Mouse (Mus musculus): ENCODE data around the gene Nek3.

The Nek3 gene

DNA sequence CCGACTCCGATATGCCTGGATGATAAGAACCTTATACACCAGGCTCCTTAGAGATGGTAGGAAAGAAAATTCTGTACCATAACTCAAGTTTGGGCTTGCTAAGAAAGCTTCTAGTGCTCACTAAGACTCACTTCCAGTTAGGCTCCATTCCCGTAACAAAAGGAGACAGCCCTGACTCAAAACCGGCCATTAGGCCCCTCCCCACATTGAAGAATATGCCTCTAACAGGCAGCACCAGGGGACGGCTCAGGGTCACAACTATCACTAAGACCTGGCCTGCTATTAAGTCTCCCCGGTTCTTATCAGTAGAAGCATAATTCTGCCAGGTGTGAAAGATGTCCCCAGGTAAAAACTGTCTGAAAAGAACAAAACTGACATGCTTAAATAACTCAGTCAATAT lies 20.4 kb downstream of the Nek3 start:
- no peak for DNase-seq (ENCODE audit: inconsistent age in 2 of 2, low spot score in 1 of 2)

DNA sequence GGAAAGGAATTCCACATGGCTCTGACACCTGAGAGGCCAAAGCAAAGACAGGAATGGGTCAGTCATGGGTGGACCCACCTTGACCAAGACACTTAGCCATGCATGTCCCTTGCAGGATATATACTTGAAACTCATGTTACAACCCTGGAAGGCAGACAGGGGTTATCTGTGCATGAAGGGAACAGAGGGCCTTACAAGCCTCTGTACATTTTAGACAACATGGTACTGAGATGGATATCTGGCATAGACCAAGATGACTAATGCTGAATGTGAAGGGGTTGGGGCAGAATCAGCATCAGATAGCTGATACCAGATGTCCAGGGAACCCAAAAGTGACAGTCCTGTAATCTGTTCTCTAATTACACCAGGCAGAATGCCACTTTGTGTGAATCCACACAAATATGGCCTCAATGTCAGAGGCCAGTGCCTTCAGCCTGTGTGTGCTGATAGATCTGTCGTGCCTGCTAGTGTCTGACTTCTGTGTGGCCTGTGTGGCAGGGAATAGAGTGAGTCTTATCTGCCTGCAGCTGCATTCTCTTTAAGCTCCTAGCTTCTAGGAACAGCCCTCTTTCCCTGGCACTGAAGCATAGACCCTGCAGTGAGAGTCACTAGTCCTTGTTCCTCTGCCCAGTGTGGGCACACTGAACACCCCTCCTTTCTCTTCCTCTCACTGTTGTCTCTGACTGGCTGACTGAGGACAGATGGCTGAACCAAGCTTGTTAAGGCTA lies 22.3 kb downstream of the Nek3 start:
- peak; percentile 18 to 64 for DNase-seq (ENCODE audit: inconsistent age in 2 of 2, low spot score in 1 of 2)

DNA sequence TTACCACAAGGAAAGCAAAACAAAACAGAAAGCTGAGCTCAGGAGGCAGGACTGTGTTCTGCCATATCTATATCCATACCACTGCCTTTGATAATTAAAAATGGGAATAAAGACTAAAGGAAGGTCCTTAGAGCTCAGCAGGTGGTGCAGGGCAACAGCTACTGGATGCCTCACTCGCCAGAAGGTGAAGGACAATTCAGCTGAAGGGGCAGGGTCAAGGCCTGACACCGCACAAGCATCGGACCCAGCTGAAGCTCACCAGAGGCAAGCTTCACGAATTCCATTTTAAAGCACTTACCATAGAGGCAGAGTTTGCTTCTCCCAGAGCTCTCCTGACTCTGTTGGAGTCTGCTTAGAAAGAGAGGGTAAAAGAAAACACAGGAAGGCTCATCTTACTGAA lies 23.6 kb downstream of the Nek3 start:
- peak; percentile 50 to 73 for DNase-seq (ENCODE audit: inconsistent age in 2 of 2, low spot score in 1 of 2)

DNA sequence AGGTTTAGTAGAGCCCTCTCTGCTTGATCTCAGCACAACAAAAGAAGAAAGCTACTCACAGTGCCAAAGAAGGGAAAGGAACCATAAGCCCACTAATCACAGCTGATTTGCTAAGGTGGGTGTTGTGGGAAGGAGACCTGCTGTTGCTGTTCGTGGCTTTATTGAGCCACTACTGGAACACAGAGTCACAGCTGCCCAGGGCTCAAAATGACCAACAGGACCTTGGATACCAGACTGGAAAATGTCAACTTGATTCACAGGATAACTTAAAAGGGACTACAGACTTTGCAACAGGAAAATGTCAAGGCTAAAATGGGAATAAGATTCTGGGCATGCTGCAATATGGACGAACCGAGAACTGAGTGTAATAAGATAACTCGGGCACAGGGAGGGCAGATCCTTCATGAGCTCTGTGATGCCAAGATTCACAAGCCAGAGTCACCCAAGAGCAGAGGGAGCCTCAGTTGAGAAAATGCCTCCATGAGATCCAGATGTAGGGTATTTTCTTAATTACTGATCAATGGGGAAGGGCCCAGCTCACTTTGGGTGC lies 24.3 kb downstream of the Nek3 start:
- peak; percentile 80 to 89 for DNase-seq (ENCODE audit: inconsistent age in 2 of 2, low spot score in 1 of 2)

DNA sequence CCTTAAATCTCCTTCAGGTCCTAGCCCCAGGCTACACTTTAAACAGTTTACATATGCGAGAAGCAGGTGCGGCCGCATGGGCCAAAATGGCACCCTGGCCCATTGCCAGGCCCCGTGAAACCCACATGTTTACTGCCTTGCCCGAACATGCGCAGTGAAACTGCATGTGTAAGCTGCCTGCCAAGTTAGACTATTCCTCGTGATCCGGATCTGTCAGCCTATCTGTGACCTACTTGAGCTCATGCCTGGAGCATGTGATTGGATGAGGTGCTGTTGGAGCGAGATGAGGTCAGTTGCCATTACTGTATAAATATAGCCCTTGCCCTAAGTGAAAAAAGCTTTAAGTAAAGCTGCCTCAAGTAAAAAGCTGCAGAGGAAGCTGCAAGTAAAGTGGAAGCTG lies 29.8 kb downstream of the Nek3 start:
- peak in 1 of 2 experiments; percentile 44 for DNase-seq (ENCODE audit: inconsistent age in 2 of 2, low spot score in 1 of 2)

DNA sequence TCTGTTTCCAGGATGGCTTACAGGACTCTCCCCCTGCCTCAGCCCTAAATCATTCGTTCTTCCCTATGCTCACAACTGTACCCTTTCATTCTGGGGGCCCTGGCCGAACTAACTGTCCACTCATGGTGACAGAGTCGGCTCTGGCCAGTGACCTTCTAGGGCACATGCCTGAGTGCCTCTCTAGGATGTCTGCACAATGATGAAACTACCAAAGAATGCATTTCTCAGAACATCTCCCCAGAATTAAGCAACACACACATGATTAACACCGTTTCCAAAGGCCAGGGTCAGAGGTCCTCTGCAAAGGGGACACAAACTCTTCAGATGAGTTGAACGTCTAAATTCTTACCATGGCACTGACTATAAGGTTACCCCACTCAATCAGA lies 31.5 kb downstream of the Nek3 start:
- DNase-seq (ENCODE audit: inconsistent age in 2 of 2, low spot score in 1 of 2), result peak; percentile 70 to 85

DNA sequence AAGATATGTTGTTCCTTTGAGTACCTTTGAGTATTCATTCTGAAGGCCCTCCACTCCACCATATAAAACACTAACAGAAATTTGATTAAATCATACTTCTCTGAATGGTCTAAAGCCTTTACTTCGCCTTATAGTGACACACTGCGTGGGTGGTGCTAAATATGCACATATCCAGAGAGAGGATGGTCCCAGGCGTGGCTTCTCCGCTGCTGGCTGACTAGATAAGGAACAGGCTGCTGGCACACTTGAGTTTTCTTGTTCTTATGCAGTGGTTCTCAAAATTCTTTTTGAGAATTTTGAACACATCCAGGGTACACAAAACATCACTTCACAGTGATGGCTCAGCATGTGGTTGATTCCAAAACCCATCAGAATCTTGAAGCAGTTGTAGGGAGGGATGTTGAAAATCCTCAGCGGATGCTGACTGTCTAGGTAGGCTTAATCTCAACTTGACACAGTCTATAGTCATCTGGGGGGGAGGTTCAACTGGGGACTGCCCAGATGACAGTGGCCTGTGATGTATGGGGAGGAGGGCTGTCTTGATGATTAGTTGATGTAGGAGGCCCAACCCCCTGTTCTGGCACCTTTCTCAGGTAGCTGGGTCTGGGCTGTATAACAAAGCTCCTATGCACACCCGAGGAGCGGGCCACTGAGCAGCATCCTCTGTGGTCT lies 32.0 kb downstream of the Nek3 start:
- DNase-seq (ENCODE audit: inconsistent age in 2 of 2, low spot score in 1 of 2), result peak in 1 of 2 experiments; percentile 26

DNA sequence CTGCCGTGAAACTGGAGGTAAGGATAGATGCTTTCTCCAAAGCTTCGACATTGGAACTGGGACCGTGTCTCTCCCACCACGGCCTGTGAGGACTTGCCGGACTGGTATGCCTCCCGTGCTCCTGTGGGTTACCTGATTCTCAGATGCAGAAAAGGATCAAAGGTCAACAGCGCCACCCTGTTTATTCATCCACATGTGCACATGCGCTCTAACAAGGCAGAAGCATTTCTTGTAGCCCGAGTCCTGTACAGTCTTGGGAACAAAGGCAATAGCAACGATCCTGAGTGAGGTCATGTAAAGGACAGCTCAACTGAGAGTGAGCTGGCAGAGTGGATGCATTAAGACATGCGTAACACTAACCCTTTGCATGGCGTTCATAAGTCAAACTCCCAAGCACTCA lies 34.2 kb downstream of the Nek3 start:
- DNase-seq (ENCODE audit: inconsistent age in 2 of 2, low spot score in 1 of 2), result no peak

DNA sequence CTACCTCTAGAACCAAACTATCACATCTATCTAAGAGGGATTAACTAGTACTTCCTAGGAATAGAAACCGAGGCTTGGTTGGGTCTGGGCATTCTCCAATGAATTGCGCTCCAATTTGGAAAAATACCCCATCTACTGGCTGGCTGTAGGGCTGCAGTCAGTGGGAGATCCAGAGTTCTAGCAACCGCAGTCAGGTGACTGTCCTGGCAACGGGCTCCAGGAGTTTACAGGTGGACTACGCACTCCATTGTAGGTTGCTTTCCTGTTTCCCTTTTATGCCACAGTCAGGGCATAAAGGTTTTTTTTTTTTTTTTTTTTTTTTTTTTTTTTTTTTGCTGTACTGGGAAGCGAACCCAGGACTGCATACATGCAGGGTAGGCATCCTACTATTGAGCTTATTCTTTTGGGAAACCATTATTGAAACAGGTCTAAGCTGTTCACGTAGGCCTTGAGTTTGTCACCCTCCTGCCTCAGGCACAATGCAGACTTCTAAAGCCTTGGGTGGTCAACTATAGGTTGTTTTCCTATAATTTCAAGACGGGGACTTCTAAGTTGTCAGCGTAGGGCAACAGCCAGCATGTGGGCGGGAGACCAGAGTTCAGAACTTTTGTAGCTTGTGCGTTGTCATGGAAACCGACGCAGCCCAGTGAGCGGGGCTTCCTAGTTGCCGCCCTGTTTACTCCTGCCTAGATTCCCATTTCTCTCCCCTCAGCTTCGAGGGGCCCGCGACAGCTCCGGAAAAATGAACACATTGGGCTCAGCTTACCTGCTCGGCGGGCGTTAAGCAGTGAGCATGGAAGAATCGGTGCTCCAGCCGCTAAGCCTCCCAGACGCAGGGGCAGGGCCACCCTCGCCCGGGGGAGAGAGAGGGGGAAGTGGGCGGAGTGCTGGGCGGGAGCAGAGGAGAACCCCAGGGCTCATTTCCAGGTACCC lies 41.7 kb downstream of the Nek3 start, which contains the start of gene Nek5:
Gene Nek5 (minus strand): TSS at position 834 of the 933 bp plus-strand sequence.
- peak; percentile 76 to 87 for DNase-seq (ENCODE audit: inconsistent age in 2 of 2, low spot score in 1 of 2)

DNA sequence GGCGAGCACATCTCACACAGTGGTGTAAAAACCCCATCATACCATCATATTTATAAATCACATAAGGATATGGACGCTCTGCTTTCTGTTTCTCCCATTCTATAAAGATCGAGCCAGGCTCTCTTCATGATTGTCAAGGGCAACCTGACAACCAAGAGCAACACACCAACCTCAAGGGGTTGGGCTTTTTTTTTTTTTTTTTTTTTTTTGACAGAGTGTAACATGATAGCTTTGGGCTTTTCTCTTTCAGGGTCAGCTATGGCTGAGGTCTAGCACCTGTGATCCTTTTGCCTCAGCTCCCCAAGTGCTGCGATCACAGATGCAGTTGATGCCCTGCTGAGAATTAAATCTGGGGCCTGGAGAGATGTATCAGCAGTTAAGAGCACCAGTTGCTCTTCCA lies 59.2 kb downstream of the Nek3 start:
- DNase-seq (ENCODE audit: inconsistent age in 2 of 2, low spot score in 1 of 2), result no peak

DNA sequence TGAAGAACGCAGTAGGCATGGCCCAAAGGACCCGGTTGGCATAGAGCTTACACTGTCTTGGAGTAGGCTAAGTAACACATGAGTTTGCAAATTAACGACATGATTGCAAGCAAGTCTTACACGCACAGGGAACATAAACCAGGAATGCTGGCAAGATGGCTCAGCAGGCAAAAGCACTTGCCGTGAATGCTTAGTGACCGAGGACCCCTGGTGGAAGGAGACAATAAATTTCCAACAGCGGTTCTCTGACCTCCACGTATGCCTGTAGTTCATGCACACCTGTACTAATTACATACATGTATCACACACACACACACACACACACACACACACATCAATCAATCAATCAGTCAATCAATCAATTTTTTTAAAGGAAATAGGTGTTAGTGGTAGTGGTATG lies 74.7 kb downstream of the Nek3 start:
- DNase-seq (ENCODE audit: inconsistent age in 2 of 2, low spot score in 1 of 2), result peak in 1 of 2 experiments; percentile 43

DNA sequence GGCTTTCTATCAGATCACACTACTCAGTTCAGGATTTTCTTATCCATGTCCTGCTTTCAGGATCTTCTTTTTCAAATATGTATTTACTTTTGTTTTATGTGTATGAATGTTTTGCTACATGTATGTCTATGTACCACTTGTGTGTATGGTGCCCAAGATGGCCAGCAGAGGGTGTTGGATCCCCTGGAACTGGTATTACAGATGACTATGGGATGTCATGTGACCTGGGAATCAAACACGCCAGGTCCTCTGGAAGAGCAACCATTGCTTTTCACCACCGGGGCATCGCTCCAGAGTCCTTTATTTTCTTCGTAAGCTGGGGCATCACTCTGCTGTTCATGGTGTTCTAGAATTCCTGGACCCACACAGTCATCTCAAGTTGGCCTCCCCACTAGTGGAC lies 77.0 kb downstream of the Nek3 start:
- no peak for DNase-seq (ENCODE audit: inconsistent age in 2 of 2, low spot score in 1 of 2)

DNA sequence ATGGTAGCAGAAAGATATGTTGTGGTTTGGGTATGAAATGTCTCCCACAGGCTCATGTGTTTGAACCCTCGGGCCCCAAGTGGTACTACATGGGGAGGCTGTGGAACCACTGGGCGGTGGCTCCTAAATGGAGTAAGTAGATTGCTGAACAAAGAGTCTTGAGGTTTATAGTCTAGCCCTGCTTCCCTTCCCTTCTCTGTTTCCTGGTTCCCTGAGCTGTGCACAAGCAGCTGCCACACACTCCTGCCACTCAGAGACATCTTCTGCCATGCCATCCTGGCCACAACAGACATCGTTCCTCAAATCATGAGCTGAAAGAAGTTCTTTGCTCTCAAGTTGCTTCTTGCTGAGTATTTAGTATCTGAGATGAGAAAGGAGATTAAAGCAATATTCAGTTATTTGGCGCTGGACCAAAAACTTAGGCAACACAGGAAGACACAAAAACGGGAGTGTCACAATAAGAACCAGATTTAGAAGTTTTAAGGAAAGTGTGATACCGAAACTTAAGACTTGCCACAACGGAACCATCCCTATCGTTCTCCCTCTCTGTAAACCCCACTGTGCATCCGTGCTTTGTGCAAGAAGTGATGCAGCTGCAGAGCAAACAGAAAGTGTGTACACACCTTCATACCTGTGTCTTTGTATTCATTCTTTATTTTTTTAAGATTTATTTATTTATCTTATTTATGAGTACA lies 86.8 kb downstream of the Nek3 start:
- DNase-seq (ENCODE audit: inconsistent age in 2 of 2, low spot score in 1 of 2), result no peak

All from adrenal gland, adult (tissue).